Mouse (Mus musculus) bone marrow, adult 2 months (tissue): ENCODE data around the gene Hrk.

Experiments
- CTCF ChIP-seq: fragments of 200-500 bp; IDR thresholded peaks from 2 replicates; pipeline ENCODE4 v1.5.1; 2011; ENCODE audit warnings: low read length, control low read depth; ENCODE audit not compliant: control insufficient read depth, insufficient read depth
- POLR2A ChIP-seq: fragments of 200-500 bp; IDR thresholded peaks from 2 replicates; pipeline ENCODE4 v1.6.1; 2011; ENCODE audit warnings: low read depth, mild to moderate bottlenecking, control low read depth, low read length, borderline replicate concordance; ENCODE audit not compliant: control insufficient read depth

- TF ChIP-seq CTCF = no peak
- TF ChIP-seq POLR2A = no peak
These were observed 19.0 kb upstream of the Hrk start for GRCm38 (mm10) chr5:118145458-118145857.
